Mouse (Mus musculus): ENCODE measurements around the gene Crip3. TPM values are rescaled to one million over a fixed set of nuclear protein-coding genes. Genes with fewer than 3 reads are reported as not detected.

The Crip3 gene
- total RNA-seq (2023), result not detected

GRCm38 (mm10) chr17:46428761-46429414 lies at the start of gene Crip3:
Crip3 (plus strand) TSS chr17:46428926.

GRCm38 (mm10) chr17:46383294-46384060 lies 45.2 kb upstream of the Crip3 start, which contains the start of gene Zfp318:
Zfp318 (plus strand) TSS chr17:46383731.

GRCm38 (mm10) chr17:46438298-46438873 lies 9.7 kb downstream of the Crip3 start, which contains the start of gene Slc22a7:
Slc22a7 (minus strand) TSS chr17:46438457.

Other genes with a start within 250 kb of the Crip3 start
- 1 to 10 TPM; 5.6 to 6.1 TPM for gene Polh, start 226.3 kb upstream of the Crip3 start, total RNA-seq (2023)
- 10 to 100 TPM; 20.7 to 21.4 TPM for gene Xpo5, start 226.1 kb upstream of the Crip3 start, total RNA-seq (2023)
- gene Polr1c, start 180.9 kb upstream of the Crip3 start, total RNA-seq (2023), result 10 to 100 TPM; 28.4 to 32.7 TPM
- gene Yipf3, start 180.8 kb upstream of the Crip3 start, total RNA-seq (2023), result 100 to 1,000 TPM in 1 of 2 experiments, 10 to 100 TPM in 1; 95.4 to 118 TPM
- gene Lrrc73, start 175.4 kb upstream of the Crip3 start, total RNA-seq (2023), result 1 to 10 TPM; 2.0 to 3.0 TPM
- gene Tjap1, start 145.9 kb upstream of the Crip3 start, total RNA-seq (2023), result 10 to 100 TPM; 44.5 to 50.8 TPM
- not detected for gene Dlk2, start 131.5 kb upstream of the Crip3 start, total RNA-seq (2023)
- 10 to 100 TPM in 1 of 2 experiments, 1 to 10 TPM in 1; 9.6 to 10.1 TPM for gene Abcc10, start 100.6 kb upstream of the Crip3 start, total RNA-seq (2023)
- 10 to 100 TPM; 22.7 to 24.0 TPM for gene Zfp318, start 45.2 kb upstream of the Crip3 start, total RNA-seq (2023)
- not detected for gene Slc22a7, start 9.5 kb downstream of the Crip3 start, total RNA-seq (2023)
- under 1 TPM in 1 of 2 experiments, not detected in 1; 0.08 TPM for gene Ttbk1, start 58.7 kb downstream of the Crip3 start, total RNA-seq (2023)
- gene Dnph1, start 67.8 kb downstream of the Crip3 start, total RNA-seq (2023), result under 1 TPM; 0.55 to 0.91 TPM
- gene Cul9, start 117.5 kb downstream of the Crip3 start, total RNA-seq (2023), result 10 to 100 TPM; 15.7 to 17.2 TPM
- 10 to 100 TPM; 42.4 to 66.7 TPM for gene Srf, start 127.2 kb downstream of the Crip3 start, total RNA-seq (2023)
- gene Ptk7, start 200.6 kb downstream of the Crip3 start, total RNA-seq (2023), result under 1 TPM in 1 of 2 experiments, not detected in 1; 0.13 TPM
- gene Klc4, start 217.1 kb downstream of the Crip3 start, total RNA-seq (2023), result 10 to 100 TPM; 15.4 to 16.5 TPM
- gene Mrpl2, start 217.3 kb downstream of the Crip3 start, total RNA-seq (2023), result 10 to 100 TPM; 28.2 to 28.9 TPM
- gene Cul7, start 221.4 kb downstream of the Crip3 start, total RNA-seq (2023), result 1 to 10 TPM; 3.3 to 3.9 TPM
- gene Rrp36, start 245.4 kb downstream of the Crip3 start, total RNA-seq (2023), result 10 to 100 TPM; 26.2 to 34.3 TPM
- 10 to 100 TPM; 51.6 to 52.0 TPM for gene Mea1, start 249.9 kb downstream of the Crip3 start, total RNA-seq (2023)

All from monocyte, adult 59 days (primary cell).